Mouse (Mus musculus) embryonic facial prominence, embryonic 13.5 days (tissue): ENCODE measurements around the gene Ubap2. TPM values are rescaled to one million over a fixed set of nuclear protein-coding genes. Genes with fewer than 3 reads are reported as not detected.
A peak's percentile ranks its signal among the peaks of the same experiment; 100 is the strongest.

Experiments used
- ATAC-seq: fragments of 200-750 bp; cut with Nextera tagmentation; 2 replicates; pipeline ENCODE4 v1.8.0; 2017; ENCODE audit warnings: low read depth; ENCODE audit not compliant: insufficient number of reproducible peaks, insufficient read depth, low FRiP score, low TSS enrichment
- H3K27ac ChIP-seq: fragments of 300-500 bp; sonication (generic); 2 replicates; pipeline ENCODE4 v1.5.1; 2015; ENCODE audit warnings: moderate library complexity, mild to moderate bottlenecking, inconsistent platforms
- H3K27me3 ChIP-seq: fragments of 300-500 bp; sonication (generic); 2 replicates; pipeline ENCODE4 v1.6.1; 2015; ENCODE audit warnings: mild to moderate bottlenecking, inconsistent platforms
- H3K36me3 ChIP-seq: fragments of 300-500 bp; sonication (generic); 2 replicates; pipeline ENCODE4 v1.6.1; 2015; ENCODE audit warnings: mild to moderate bottlenecking, inconsistent platforms
- H3K4me1 ChIP-seq: fragments of 300-500 bp; sonication (generic); 2 replicates; pipeline ENCODE4 v1.6.1; 2015; ENCODE audit warnings: inconsistent platforms
- H3K4me2 ChIP-seq: fragments of 300-500 bp; sonication (generic); 2 replicates; pipeline ENCODE4 v1.6.1; 2015; ENCODE audit warnings: moderate library complexity, mild to moderate bottlenecking, inconsistent platforms
- H3K4me3 ChIP-seq: fragments of 300-500 bp; sonication (generic); 2 replicates; pipeline ENCODE4 v1.5.1; 2015; ENCODE audit warnings: mild to moderate bottlenecking, inconsistent platforms
- H3K9ac ChIP-seq: fragments of 300-500 bp; sonication (generic); 2 replicates; pipeline ENCODE4 v1.6.1; 2015; ENCODE audit warnings: mild to moderate bottlenecking, inconsistent platforms
- H3K9me3 ChIP-seq: fragments of 300-500 bp; sonication (generic); 2 replicates; pipeline ENCODE4 v1.6.1; 2016; ENCODE audit warnings: inconsistent platforms
- WGBS: fragments of 180-500 bp; shearing (Covaris S2); methylation state at CpG from one replicate; pipeline ENCODE4 v1.1.7; 2015; ENCODE audit warnings: mixed read lengths; 5-methylcytosine and 5-hydroxymethylcytosine counted together
- polyA plus RNA-seq: library from polyadenylated mRNA; unstranded; fragments of >200 nt; fragmentation: Nextera tagmentation; extraction: Ambion mirVana; gene quantifications from 2 replicates; pipeline ENCODE4 v1.2.1, GENCODE M21; 2015

Ubap2 gene
- polyA plus RNA-seq, 1 experiment from 2014 or later = 65.9 TPM

DNA sequence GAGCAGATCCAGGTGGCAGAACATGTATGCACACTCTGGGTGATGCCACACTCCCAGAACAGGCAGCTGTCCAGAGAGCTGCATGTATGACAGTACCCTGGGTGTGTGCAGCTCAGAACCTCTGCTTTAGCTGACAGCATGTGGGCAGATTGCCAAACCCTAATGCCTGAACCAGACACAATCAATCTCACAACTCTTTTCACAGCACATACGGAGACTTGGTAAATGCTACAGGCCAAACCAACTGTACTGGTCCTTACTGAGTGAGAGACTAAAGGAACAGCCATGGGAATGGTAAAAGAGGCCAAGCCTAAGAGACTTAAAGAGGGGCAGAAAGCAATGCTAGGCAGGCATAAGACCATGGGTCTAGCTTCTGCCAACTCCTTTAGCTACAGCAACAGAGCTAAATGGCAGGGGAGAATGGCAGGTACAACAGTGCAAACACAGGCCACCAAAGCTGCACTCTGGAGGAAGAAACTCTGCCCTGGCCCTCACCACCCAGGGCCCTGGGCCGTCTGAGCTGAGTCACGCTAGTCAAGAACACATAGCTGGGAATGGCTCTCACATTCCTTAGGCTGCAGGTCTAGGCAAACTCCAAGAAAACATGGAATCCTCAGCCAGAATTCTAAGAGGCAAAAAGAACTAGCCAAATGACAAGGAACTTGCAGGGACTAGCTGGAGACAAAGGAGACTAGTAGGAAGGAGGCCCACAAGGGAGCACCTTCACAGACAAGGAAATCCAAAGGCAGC, 77.9 kb downstream of the Ubap2 start:
- no peak for ATAC-seq
- Histone ChIP-seq H3K4me1 (peaks cover 13% of the 10 kb centered on the region), H3K9me3 (no peaks in the 10 kb centered on the region), H3K36me3 (peaks cover 99% of the 10 kb centered on the region), H3K27me3 (no peaks in the 10 kb centered on the region), H3K27ac (peak overlapping the region; percentile 35), H3K4me2 (no peak overlapping the region), H3K4me3 (no peak overlapping the region), H3K9ac (no peak overlapping the region)
- 40% methylated on average over 3 of the region's 3 CpGs for WGBS

DNA sequence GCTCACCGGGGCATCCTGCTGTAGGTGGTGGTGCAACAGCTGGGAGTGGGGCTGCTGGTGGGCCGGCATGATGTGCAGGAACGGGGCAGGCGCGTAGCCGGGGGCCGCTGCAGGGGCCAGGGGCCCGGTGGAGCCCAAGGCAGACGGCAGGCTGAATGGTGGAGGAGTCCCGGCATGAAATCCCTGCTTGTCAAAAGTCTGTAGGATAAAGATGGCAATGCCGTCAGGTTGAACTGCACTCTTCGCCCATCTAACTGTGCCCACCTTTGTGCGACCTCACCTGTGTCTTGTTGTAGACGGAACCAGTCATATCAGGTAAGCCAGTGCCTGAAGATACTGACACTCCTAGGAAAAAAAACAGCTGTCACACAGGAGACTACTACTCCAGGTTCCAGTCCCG, 79.6 kb downstream of the Ubap2 start:
- Histone ChIP-seq H3K9ac (no peak overlapping the region), H3K9me3 (no peaks in the 10 kb centered on the region), H3K27me3 (no peaks in the 10 kb centered on the region), H3K36me3 (peaks cover 97% of the 10 kb centered on the region), H3K27ac (0 out of 2 replicates have a peak overlapping the region, but pooled peaks have one; percentile 7), H3K4me1 (peaks cover 13% of the 10 kb centered on the region), H3K4me2 (no peak overlapping the region), H3K4me3 (no peak overlapping the region)
- no peak for ATAC-seq
- 87% methylated on average over 15 of the region's 15 CpGs for WGBS

GRCm38 (mm10) chr4:41192544-41193512, 82.1 kb downstream of the Ubap2 start:
- 0 out of 2 replicates have a peak, but pooled peaks have one; percentile 28 for ATAC-seq
- 62% methylated on average over 14 of the region's 14 CpGs for WGBS
- Histone ChIP-seq H3K4me3 (no peak overlapping the region), H3K27me3 (no peaks in the 10 kb centered on the region), H3K9me3 (no peaks in the 10 kb centered on the region), H3K4me2 (no peak overlapping the region), H3K4me1 (peaks cover 12% of the 10 kb centered on the region), H3K27ac (no peak overlapping the region), H3K36me3 (peaks cover 94% of the 10 kb centered on the region), H3K9ac (no peak overlapping the region)

DNA sequence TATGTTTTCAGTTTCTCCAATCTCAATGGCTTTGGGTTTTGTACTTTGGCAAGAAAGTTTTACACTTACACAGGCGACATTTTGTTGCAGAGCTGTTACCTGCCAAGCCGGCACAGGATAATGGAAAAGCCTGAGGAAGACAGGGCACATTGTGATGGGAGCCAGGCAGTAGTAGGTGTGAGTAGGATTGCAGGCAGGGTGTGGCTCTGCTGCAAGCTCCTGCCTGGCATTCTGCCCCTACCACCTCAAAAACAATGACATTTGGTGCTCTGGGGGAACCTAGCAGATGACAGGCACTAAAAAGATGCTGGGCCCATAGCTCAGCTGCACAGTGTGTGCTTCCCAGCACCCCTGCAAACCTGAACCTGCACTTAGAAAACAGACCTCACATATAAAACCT, 85.1 kb downstream of the Ubap2 start:
- Histone ChIP-seq H3K27me3 (no peaks in the 10 kb centered on the region), H3K4me3 (no peak overlapping the region), H3K4me2 (no peak overlapping the region), H3K36me3 (peaks cover 78% of the 10 kb centered on the region), H3K4me1 (no peaks in the 10 kb centered on the region), H3K9me3 (no peaks in the 10 kb centered on the region), H3K9ac (no peak overlapping the region), H3K27ac (no peak overlapping the region; the same call in 1 of the 2 replicates)
- no peak for ATAC-seq
- 94% methylated on average over 2 of the region's 2 CpGs for WGBS

DNA sequence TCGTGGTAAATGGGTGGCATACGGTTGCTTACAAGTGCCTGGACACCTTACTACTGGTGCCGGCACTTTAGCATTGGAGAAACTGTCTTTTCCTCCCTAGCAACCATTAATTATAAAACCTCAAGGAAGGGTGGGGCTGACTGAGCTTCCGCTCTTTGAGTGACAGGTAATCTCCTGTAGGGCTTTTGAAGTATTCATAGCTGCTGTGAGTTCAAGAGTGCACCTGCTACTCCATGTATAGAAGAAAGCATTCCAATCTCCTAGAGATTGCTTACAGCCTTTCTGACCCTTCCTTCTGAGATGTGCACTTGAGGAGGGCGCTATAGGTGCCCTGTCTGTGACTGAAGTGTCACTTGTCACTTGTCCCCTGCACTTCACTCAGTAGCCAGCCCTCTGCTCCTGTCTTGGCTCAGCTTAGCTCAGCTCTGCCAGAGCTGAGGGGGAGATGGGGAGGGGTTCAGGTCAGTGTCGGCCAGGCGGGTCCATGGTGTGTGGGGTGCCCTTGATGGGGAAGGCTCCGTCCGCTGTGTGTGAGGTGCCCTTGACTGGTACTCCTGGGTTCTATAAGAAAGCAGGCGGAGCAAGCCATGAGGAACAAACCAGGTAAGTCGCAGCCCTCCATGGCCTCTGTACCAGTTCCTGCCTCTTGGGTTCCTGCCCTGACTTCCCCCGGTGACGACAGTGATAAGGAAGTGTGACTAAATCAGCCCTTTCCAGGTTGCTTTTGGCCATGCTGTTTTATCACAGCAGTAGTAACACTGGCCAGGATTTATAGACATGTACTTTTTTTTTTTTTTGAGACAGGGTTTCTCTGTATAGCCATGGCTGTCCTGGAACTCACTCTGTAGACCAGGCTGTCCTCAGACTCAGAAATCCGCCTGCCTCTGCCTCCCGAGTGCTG, 94.9 kb downstream of the Ubap2 start:
- WGBS = 88% methylated on average over 15 of the region's 15 CpGs
- Histone ChIP-seq H3K27me3 (no peaks in the 10 kb centered on the region), H3K4me3 (no peak overlapping the region), H3K4me1 (no peaks in the 10 kb centered on the region), H3K9me3 (no peaks in the 10 kb centered on the region), H3K9ac (no peak overlapping the region), H3K36me3 (peaks cover 67% of the 10 kb centered on the region), H3K27ac (no peak overlapping the region), H3K4me2 (no peak overlapping the region)
- ATAC-seq = no peak

- Histone ChIP-seq H3K4me3 (no peak overlapping the region), H3K9ac (no peak overlapping the region), H3K4me1 (no peaks in the 10 kb centered on the region), H3K27ac (no peak overlapping the region), H3K36me3 (peaks cover 44% of the 10 kb centered on the region), H3K27me3 (no peaks in the 10 kb centered on the region), H3K4me2 (no peak overlapping the region), H3K9me3 (no peaks in the 10 kb centered on the region)
- 83% methylated on average over 2 of the region's 2 CpGs for WGBS
- ATAC-seq = no peak
Observed at GRCm38 (mm10) chr4:41174631-41175030, 100.3 kb downstream of the Ubap2 start.

- H3K27ac ChIP-seq = no peak overlapping the region
- H3K9me3 ChIP-seq = no peaks in the 10 kb centered on the region
- WGBS = 74% methylated on average over 2 of the region's 2 CpGs
- ATAC-seq = no peak
- no peaks in the 10 kb centered on the region for H3K4me1 ChIP-seq
- H3K4me2 ChIP-seq = no peak overlapping the region
- H3K27me3 ChIP-seq = no peaks in the 10 kb centered on the region
- H3K36me3 ChIP-seq = peaks cover 34% of the 10 kb centered on the region
- no peak overlapping the region for H3K9ac ChIP-seq
- H3K4me3 ChIP-seq = no peak overlapping the region
Observed at GRCm38 (mm10) chr4:41170970-41171369, 104.0 kb downstream of the Ubap2 start.

GRCm38 (mm10) chr4:41165693-41166475, 109.1 kb downstream of the Ubap2 start:
- Histone ChIP-seq H3K27ac (peak overlapping the region; percentile 35; the same call in 1 of the 2 replicates), H3K27me3 (no peaks in the 10 kb centered on the region), H3K4me3 (no peak overlapping the region), H3K36me3 (peaks cover 18% of the 10 kb centered on the region), H3K9me3 (no peaks in the 10 kb centered on the region), H3K9ac (no peak overlapping the region), H3K4me2 (no peak overlapping the region), H3K4me1 (peaks cover 4% of the 10 kb centered on the region; the same call in 1 of the 2 replicates)
- no peak for ATAC-seq
- WGBS = 69% methylated on average over 6 of the region's 6 CpGs

DNA sequence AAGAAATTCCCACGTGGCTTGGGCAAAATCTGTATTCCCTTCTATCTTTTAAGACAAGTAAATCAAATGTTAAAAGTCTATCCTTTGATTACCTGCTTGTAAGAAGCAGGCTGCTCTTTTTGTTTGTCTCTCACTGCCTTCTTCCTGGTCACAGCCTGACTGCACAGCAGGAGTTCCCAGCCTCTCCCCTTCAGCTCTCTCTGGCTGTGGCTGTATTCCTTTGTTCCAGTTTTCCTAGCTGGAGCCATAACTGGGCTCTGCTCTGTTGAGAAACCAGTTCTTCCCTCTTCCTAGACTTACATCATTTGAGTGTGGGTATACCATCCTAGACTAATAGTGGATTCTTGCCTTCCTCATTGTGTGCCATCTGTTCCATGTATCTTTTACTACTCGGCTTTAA, 110.0 kb downstream of the Ubap2 start:
- peak overlapping the region; percentile 44; the same call in 1 of the 2 replicates for H3K9ac ChIP-seq
- H3K27ac ChIP-seq = 0 out of 2 replicates have a peak overlapping the region, but pooled peaks have one; percentile 35
- no peaks in the 10 kb centered on the region for H3K27me3 ChIP-seq
- WGBS = 43% methylated on average over 2 of the region's 2 CpGs
- peaks cover 16% of the 10 kb centered on the region for H3K36me3 ChIP-seq
- H3K4me2 ChIP-seq = no peak overlapping the region
- H3K9me3 ChIP-seq = no peaks in the 10 kb centered on the region
- peaks cover 4% of the 10 kb centered on the region; the same call in 1 of the 2 replicates for H3K4me1 ChIP-seq
- H3K4me3 ChIP-seq = no peak overlapping the region
- no peak for ATAC-seq

DNA sequence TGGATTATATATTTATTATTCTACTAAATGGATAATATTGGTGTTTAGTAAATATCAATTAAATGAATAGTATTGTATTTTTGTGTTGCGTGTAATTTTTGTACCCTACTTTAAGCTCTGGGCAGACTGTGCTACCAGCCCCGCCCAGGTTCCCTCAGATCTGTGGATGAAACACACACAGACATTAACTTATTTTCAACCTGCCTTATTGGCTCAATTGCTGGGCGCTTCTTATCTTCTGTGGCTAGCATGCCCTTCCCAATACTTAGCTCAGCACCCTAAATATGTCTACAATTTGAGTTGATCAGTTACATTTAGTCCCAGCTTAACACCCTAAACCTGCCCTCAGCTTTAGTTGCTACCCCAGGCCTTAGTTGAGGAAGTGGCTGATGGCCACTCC, 113.7 kb downstream of the Ubap2 start:
- WGBS = 97% methylated on average over 3 of the region's 3 CpGs
- no peaks in the 10 kb centered on the region for H3K27me3 ChIP-seq
- H3K4me2 ChIP-seq = no peak overlapping the region
- no peak for ATAC-seq
- no peaks in the 10 kb centered on the region for H3K9me3 ChIP-seq
- no peaks in the 10 kb centered on the region for H3K36me3 ChIP-seq
- H3K4me1 ChIP-seq = peaks cover 9% of the 10 kb centered on the region; the same call in 1 of the 2 replicates
- no peak overlapping the region for H3K9ac ChIP-seq
- no peak overlapping the region for H3K4me3 ChIP-seq
- no peak overlapping the region for H3K27ac ChIP-seq
